In genomic region chr12:55426300-55426699, GRCm38 (mm10) we compare ENCODE assay signal across 30 mouse cellular contexts.
"Had no signal": no experiment of that assay in that cellular context is flagged by ENCODE, and none has a peak within 500 bp of the region (broad histone marks: within the 10 kb centered on the region; RNA-seq: fewer than 3 reads in every experiment).

No protein-coding gene starts in this region.

- DNase-seq: left cerebral cortex, postnatal 4 days; liver, embryonic 13.5 days; lung, adult 18-20 months; lung, adult 2 months; lung, embryonic 14.5 days; lung, postnatal 10 days; lung, postnatal 14 days; lung, postnatal 36 days; lung, postnatal 4 days; midbrain, embryonic 14.5 days had no signal

- H3K36me3 ChIP-seq: limb, embryonic 10.5 days; limb, embryonic 12.5 days; limb, embryonic 13.5 days; limb, embryonic 15.5 days; liver, embryonic 12.5 days; liver, embryonic 13.5 days; liver, embryonic 15.5 days; lung, embryonic 15.5 days; midbrain, embryonic 10.5 days; midbrain, embryonic 12.5 days; midbrain, embryonic 13.5 days; midbrain, embryonic 15.5 days; neural tube, embryonic 12.5 days had no signal

- H3K27ac ChIP-seq: left cerebral cortex, adult 2 months; limb, embryonic 10.5 days; limb, embryonic 12.5 days; limb, embryonic 13.5 days; limb, embryonic 15.5 days; liver, embryonic 12.5 days; liver, embryonic 13.5 days; liver, embryonic 14.5 days; liver, embryonic 15.5 days; lung, embryonic 15.5 days; macrophage; midbrain, embryonic 10.5 days; midbrain, embryonic 12.5 days; midbrain, embryonic 13.5 days; midbrain, embryonic 15.5 days; neural tube, embryonic 12.5 days had no signal

- H3K4me3 ChIP-seq: left cerebral cortex, adult 2 months; limb, embryonic 10.5 days; limb, embryonic 12.5 days; limb, embryonic 13.5 days; limb, embryonic 15.5 days; liver, embryonic 12.5 days; liver, embryonic 13.5 days; liver, embryonic 15.5 days; lung, embryonic 15.5 days; megakaryocyte, embryonic 14.5 days; midbrain, embryonic 10.5 days; midbrain, embryonic 12.5 days; midbrain, embryonic 13.5 days; midbrain, embryonic 15.5 days; myocyte; neural tube, embryonic 12.5 days had no signal

- H3K9me3 ChIP-seq: limb, embryonic 10.5 days; limb, embryonic 12.5 days; limb, embryonic 13.5 days; limb, embryonic 15.5 days; liver, embryonic 12.5 days; liver, embryonic 13.5 days; liver, embryonic 15.5 days; lung, embryonic 15.5 days; midbrain, embryonic 10.5 days; midbrain, embryonic 12.5 days; midbrain, embryonic 13.5 days; midbrain, embryonic 15.5 days; neural tube, embryonic 12.5 days had no signal

- ATAC-seq: liver, embryonic 12.5 days; lung, postnatal 0 days; midbrain, embryonic 13.5 days; midbrain, embryonic 15.5 days; midbrain, embryonic 16.5 days had no signal

- H3K4me1 ChIP-seq: limb, embryonic 10.5 days; limb, embryonic 12.5 days; limb, embryonic 13.5 days; limb, embryonic 15.5 days; liver, embryonic 12.5 days; liver, embryonic 15.5 days; lung, embryonic 15.5 days; midbrain, embryonic 10.5 days; midbrain, embryonic 12.5 days; midbrain, embryonic 13.5 days; midbrain, embryonic 15.5 days; neural tube, embryonic 12.5 days had no signal

- H3K4me2 ChIP-seq: limb, embryonic 12.5 days; limb, embryonic 13.5 days; limb, embryonic 15.5 days; liver, embryonic 12.5 days; liver, embryonic 13.5 days; liver, embryonic 15.5 days; lung, embryonic 14.5 days; lung, embryonic 15.5 days; midbrain, embryonic 11.5 days; midbrain, embryonic 12.5 days; midbrain, embryonic 13.5 days; midbrain, embryonic 15.5 days; neural tube, embryonic 12.5 days had no signal

- H3K27me3 ChIP-seq: limb, embryonic 12.5 days; limb, embryonic 13.5 days; limb, embryonic 15.5 days; liver, embryonic 12.5 days; liver, embryonic 13.5 days; liver, embryonic 15.5 days; lung, embryonic 15.5 days; midbrain, embryonic 12.5 days; midbrain, embryonic 13.5 days; midbrain, embryonic 15.5 days; neural tube, embryonic 12.5 days had no signal

- H3K9ac ChIP-seq: limb, embryonic 12.5 days; limb, embryonic 13.5 days; limb, embryonic 15.5 days; liver, embryonic 12.5 days; liver, embryonic 13.5 days; liver, embryonic 14.5 days; liver, embryonic 15.5 days; lung, embryonic 14.5 days; lung, embryonic 15.5 days; midbrain, embryonic 12.5 days; midbrain, embryonic 13.5 days; midbrain, embryonic 15.5 days; neural tube, embryonic 12.5 days had no signal
